In genomic region chr16:95827402-95827737, GRCm38 (mm10) we compare ENCODE assay signal across 9 mouse cellular contexts.
DNase-seq lines count a peak whose midpoint lies in the region; TF ChIP-seq lines count a peak whose summit lies in the region.
"Had no signal": no experiment of that assay in that cellular context is flagged by ENCODE, and none has a peak within 500 bp of the region (broad histone marks: within the 10 kb centered on the region; RNA-seq: fewer than 3 reads in every experiment).

No protein-coding gene starts in this region.

- TF ChIP-seq POLR2A in CH12.LX (IDR thresholded peaks at IDR 0.05; ENCODE audit: low read depth, low read length) = no peak; the same call in 1 of the 2 replicates
- TF ChIP-seq POLR2A in small intestine, adult 2 months (IDR thresholded peaks at IDR 0.05; ENCODE audit: low read depth, low read length) = no peak

- no peak for TF ChIP-seq RAD21 in CH12.LX (IDR thresholded peaks at IDR 0.05; ENCODE audit: low read depth, low read length)

- H3K4me2 ChIP-seq in CH12.LX (ENCODE audit: insufficient read depth, low read depth, poor library complexity, severe bottlenecking) = peak overlapping the region; percentile 17; the same call in 1 of the 2 replicates
- H3K4me2 ChIP-seq: limb, embryonic 13.5 days had no signal

- H3K27me3 ChIP-seq in CH12.LX (replicated peaks) = no peaks in the 10 kb centered on the region
- no peaks in the 10 kb centered on the region for H3K27me3 ChIP-seq in small intestine, adult 2 months (ENCODE audit: control insufficient read depth, insufficient read depth, low read length)
- H3K27me3 ChIP-seq: limb, embryonic 13.5 days had no signal

- in situ Hi-C loops in CH12.LX (cut with MboI; ENCODE audit: low pct_ligation_motif_present, low pct_unique_long_range_greater_than_20kb, low sequenced_read_pairs) = no loop called here

- DNase-seq in layer of hippocampus, adult 9-11 months = peak; percentile 65
- DNase-seq in layer of hippocampus, postnatal 36 days = no peak
- DNase-seq in CH12.LX (ENCODE audit: extremely low read depth) = peak; percentile 96
- peak; percentile 51 for DNase-seq in fibroblast of lung, adult 2 months (ENCODE audit: low read depth)
- no peak for DNase-seq in right cerebral cortex, postnatal 25 days
- no peak for DNase-seq in heart, postnatal 25 days (ENCODE audit: low spot score)
- no peak for DNase-seq in embryo, embryonic 10 days (ENCODE audit: low spot score)

- peaks cover 5% of the 10 kb centered on the region for H3K9me3 ChIP-seq in CH12.LX (replicated peaks; ENCODE audit: low read length)
- H3K9me3 ChIP-seq: limb, embryonic 13.5 days had no signal

- dilution Hi-C loops in CH12.LX (cut with MboI; ENCODE audit: extremely low pct_ligation_motif_present, extremely low pct_unique_long_range_greater_than_20kb, low sequenced_read_pairs) = no loop called here

- H3K4me1 ChIP-seq in CH12.LX (ENCODE audit: control insufficient read depth in 1 of 2, insufficient read depth in 2 of 2) = peaks cover 16 to 64% of the 10 kb centered on the region in 2 experiments
- H3K4me1 ChIP-seq in small intestine, adult 2 months (ENCODE audit: control insufficient read depth, insufficient read depth, insufficient read length, low read length) = peaks cover 23% of the 10 kb centered on the region

- TF ChIP-seq CTCF in CH12.LX (conservative IDR thresholded peaks at IDR 0.05 in 1 of 2, IDR thresholded peaks at IDR 0.05 in 1 of 2; ENCODE audit: low read depth in 2 of 2, low read length in 2 of 2) = no peak
- no peak for TF ChIP-seq CTCF in small intestine, adult 2 months (IDR thresholded peaks at IDR 0.05; ENCODE audit: extremely low read depth, insufficient read length, insufficient replicate concordance, low read depth, low read length)

- intact Hi-C loops in heart, postnatal 25 days (cut with DNase I) = no loop called here

- peak; percentile 69 for TF ChIP-seq EP300 in CH12.LX (IDR thresholded peaks at IDR 0.05; ENCODE audit: low read length)

- no peaks in the 10 kb centered on the region for H3K36me3 ChIP-seq in CH12.LX (replicated peaks in 1 of 2; ENCODE audit: control insufficient read depth in 1 of 2, insufficient read depth in 1 of 2, low read length in 1 of 2)
- H3K36me3 ChIP-seq in small intestine, adult 2 months (ENCODE audit: control insufficient read depth, insufficient read depth, low read length) = no peaks in the 10 kb centered on the region
- H3K36me3 ChIP-seq: limb, embryonic 13.5 days had no signal

- no peak overlapping the region for H3K9ac ChIP-seq in CH12.LX (ENCODE audit: insufficient read depth, low read depth)
- H3K9ac ChIP-seq: limb, embryonic 13.5 days had no signal

- H3K4me3 ChIP-seq in CH12.LX (replicated peaks in 1 of 3; ENCODE audit: low read depth in 2 of 3, low read length in 2 of 3, poor library complexity in 1 of 3) = no peak overlapping the region
- no peak overlapping the region for H3K4me3 ChIP-seq in small intestine, adult 2 months (ENCODE audit: low read depth, low read length)
- H3K4me3 ChIP-seq: limb, embryonic 13.5 days had no signal

- WGBS in small intestine, adult 2 months = 73% methylated on average over 6 of the region's 6 CpGs

- H3K27ac ChIP-seq in CH12.LX (ENCODE audit: insufficient read depth, low read depth) = peak overlapping the region; percentile 74
- peak overlapping the region; percentile 21; the same call in 1 of the 2 replicates for H3K27ac ChIP-seq in small intestine, adult 2 months (ENCODE audit: insufficient read depth, low read depth, low read length)
- H3K27ac ChIP-seq: limb, embryonic 13.5 days had no signal

- H3K79me2 ChIP-seq in CH12.LX (replicated peaks; ENCODE audit: control insufficient read depth, extremely low read depth, insufficient read depth, poor library complexity, severe bottlenecking) = no peaks in the 10 kb centered on the region

TF ChIP-seq in CH12.LX, 34 proteins besides CTCF, POLR2A, EP300 and RAD21:
- TF ChIP-seq JUND (conservative IDR thresholded peaks at IDR 0.05; ENCODE audit: low read depth, low read length) (peak; percentile 75; the same call in 1 of the 2 replicates), ELF1 (IDR thresholded peaks at IDR 0.05; ENCODE audit: low read depth, low read length) (peak; percentile 48; the same call in 1 of the 2 replicates), MXI1 (IDR thresholded peaks at IDR 0.05; ENCODE audit: low read depth, low read length) (no peak; the same call in 1 of the 2 replicates), BHLHE40 (IDR thresholded peaks at IDR 0.05; ENCODE audit: low read depth, low read length) (peak; percentile 81), NRF1 (IDR thresholded peaks at IDR 0.05; ENCODE audit: low read depth, low read length) (no peak), GABPA (IDR thresholded peaks at IDR 0.05; ENCODE audit: insufficient replicate concordance, low read depth, low read length) (no peak), CHD2 (IDR thresholded peaks at IDR 0.05; ENCODE audit: low read length) (no peak), MAX (IDR thresholded peaks at IDR 0.05; ENCODE audit: low read length) (no peak), ZC3H11A (IDR thresholded peaks at IDR 0.05; ENCODE audit: low read depth, low read length) (no peak), NELFE (IDR thresholded peaks at IDR 0.05; ENCODE audit: low read depth, low read length) (no peak), TBP (conservative IDR thresholded peaks at IDR 0.05; ENCODE audit: low read depth, low read length) (no peak), KAT2A (IDR thresholded peaks at IDR 0.05; ENCODE audit: insufficient replicate concordance, low read length) (no peak), RCOR1 (conservative IDR thresholded peaks at IDR 0.05; ENCODE audit: low read depth, low read length) (no peak), E2F4 (IDR thresholded peaks at IDR 0.05; ENCODE audit: insufficient replicate concordance, low read depth, low read length) (no peak), USF2 (conservative IDR thresholded peaks at IDR 0.05; ENCODE audit: low read depth, low read length) (no peak), SIN3A (IDR thresholded peaks at IDR 0.05; ENCODE audit: low read length) (no peak), MEF2A (IDR thresholded peaks at IDR 0.05; ENCODE audit: borderline replicate concordance, low read depth, low read length) (peak; percentile 87), MAZ (IDR thresholded peaks at IDR 0.05; ENCODE audit: low read depth, low read length) (no peak), MAFK (IDR thresholded peaks at IDR 0.05; ENCODE audit: insufficient replicate concordance, low read length) (no peak), PAX5 (IDR thresholded peaks at IDR 0.05; ENCODE audit: low read length) (no peak), ZKSCAN1 (IDR thresholded peaks at IDR 0.05; ENCODE audit: borderline replicate concordance, low read depth, low read length) (no peak), UBTF (IDR thresholded peaks at IDR 0.05; ENCODE audit: low read depth, low read length) (no peak), IRF4 (IDR thresholded peaks at IDR 0.05; ENCODE audit: low read depth, low read length) (peak; percentile 66; the same call in 1 of the 2 replicates), MYC (IDR thresholded peaks at IDR 0.05; ENCODE audit: low read depth, low read length) (peak; percentile 69; the same call in 1 of the 2 replicates), ETS1 (conservative IDR thresholded peaks at IDR 0.05; ENCODE audit: low read depth, low read length) (peak; percentile 86), POLR2AphosphoS2 (IDR thresholded peaks at IDR 0.05; ENCODE audit: low read depth, low read length) (no peak), CHD1 (IDR thresholded peaks at IDR 0.05; ENCODE audit: low read depth, low read length) (no peak), JUN (IDR thresholded peaks at IDR 0.05; ENCODE audit: insufficient read depth, low read depth, low read length) (peak; percentile 86), ZMIZ1 (IDR thresholded peaks at IDR 0.05; ENCODE audit: low read depth, low read length) (no peak), HCFC1 (IDR thresholded peaks at IDR 0.05; ENCODE audit: low read depth, low read length) (no peak), SMC3 (IDR thresholded peaks at IDR 0.05; ENCODE audit: low read depth, low read length) (0 out of 2 replicates have a peak, but pooled peaks have one; percentile 3), USF1 (IDR thresholded peaks at IDR 0.05; ENCODE audit: low read depth, low read length) (no peak), ZNF384 (IDR thresholded peaks at IDR 0.05; ENCODE audit: low read depth, low read length) (no peak), TCF12 (IDR thresholded peaks at IDR 0.05; ENCODE audit: low read depth, low read length) (no peak)

Comparison
In these comparisons a context has a peak if more than half of its experiments do, and no peak if none do; other contexts are left out.
1. DNase-seq: peak in layer of hippocampus, adult 9-11 months (single experiment), CH12.LX (single experiment) and fibroblast of lung, adult 2 months (single experiment); none in layer of hippocampus, postnatal 36 days (0 of 2), right cerebral cortex, postnatal 25 days (single experiment), heart, postnatal 25 days (single experiment) and embryo, embryonic 10 days (single experiment).